In the genomic region with DNA sequence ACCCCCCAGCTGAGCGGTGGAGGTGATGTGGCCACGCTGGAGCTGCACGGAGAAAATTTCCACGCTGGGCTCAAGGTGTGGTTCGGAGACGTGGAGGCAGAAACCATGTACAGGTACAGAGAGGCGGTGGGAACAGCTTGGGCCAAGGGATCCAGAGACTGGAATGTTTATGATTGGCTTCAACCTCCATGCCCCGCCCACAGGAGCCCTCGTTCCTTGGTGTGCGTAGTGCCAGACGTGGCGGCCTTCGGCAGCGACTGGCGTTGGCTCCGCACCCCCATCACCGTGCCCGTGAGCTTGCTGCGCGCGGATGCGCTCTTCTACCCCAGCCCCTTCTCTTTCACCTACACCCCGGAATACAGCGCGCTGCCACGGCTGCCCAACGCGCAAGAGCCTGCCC, we compare ENCODE assay signal across 11 mouse cellular contexts. TPM values are rescaled to one million over a fixed set of nuclear protein-coding genes. Genes with fewer than 3 reads are reported as not detected.
DNase-seq lines count a peak whose midpoint lies in the region; ATAC-seq and TF ChIP-seq lines count a peak whose summit lies in the region.
"Had no signal": no experiment of that assay in that cellular context is flagged by ENCODE, and none has a peak within 500 bp of the region (broad histone marks: within the 10 kb centered on the region; RNA-seq: fewer than 3 reads in every experiment).

No protein-coding gene starts in this region.

- H3K4me1 ChIP-seq in lung, embryonic 16.5 days (replicated peaks; ENCODE audit: control insufficient read depth, insufficient read depth, low read length): peaks cover 8% of the 10 kb centered on the region; the same call in 1 of the 2 replicates
- H3K4me1 ChIP-seq in lung, adult 2 months (ENCODE audit: control insufficient read depth, insufficient read depth, low read length): peaks cover 7% of the 10 kb centered on the region
- 0 out of 2 replicates have a peak, but pooled peaks cover 5% of the 10 kb centered on the region for H3K4me1 ChIP-seq in forebrain, embryonic 13.5 days
- H3K4me1 ChIP-seq in limb, embryonic 11.5 days (ENCODE audit: control insufficient read depth, insufficient read depth, low read length): no peaks in the 10 kb centered on the region
- no peaks in the 10 kb centered on the region for H3K4me1 ChIP-seq in neural tube, embryonic 14.5 days (ENCODE audit: control insufficient read depth, insufficient read depth, low read length)

- no peaks in the 10 kb centered on the region for H3K27me3 ChIP-seq in lung, embryonic 16.5 days (ENCODE audit: control insufficient read depth, insufficient read depth, low read depth, low read length)
- peaks cover 41% of the 10 kb centered on the region for H3K27me3 ChIP-seq in forebrain, embryonic 13.5 days
- H3K27me3 ChIP-seq in limb, embryonic 11.5 days (ENCODE audit: control insufficient read depth, insufficient read depth, low read length): peaks cover 18% of the 10 kb centered on the region
- H3K27me3 ChIP-seq in neural tube, embryonic 14.5 days (ENCODE audit: control insufficient read depth, insufficient read depth, low read length): peaks cover 3% of the 10 kb centered on the region; the same call in 1 of the 2 replicates

- H3K4me3 ChIP-seq in lung, embryonic 16.5 days (ENCODE audit: low read length): 0 out of 2 replicates have a peak overlapping the region, but pooled peaks have one; percentile 5
- no peak overlapping the region for H3K4me3 ChIP-seq in lung, adult 2 months (replicated peaks; ENCODE audit: extremely low read depth, low read depth, low read length)
- peak overlapping the region; percentile 15; the same call in 1 of the 2 replicates for H3K4me3 ChIP-seq in forebrain, embryonic 13.5 days
- H3K4me3 ChIP-seq in limb, embryonic 11.5 days (ENCODE audit: low read depth, low read length): 0 out of 2 replicates have a peak overlapping the region, but pooled peaks have one; percentile 8
- H3K4me3 ChIP-seq in neural tube, embryonic 14.5 days (ENCODE audit: low read depth, low read length): no peak overlapping the region

- peak overlapping the region; percentile 40 for H3K4me2 ChIP-seq in lung, embryonic 16.5 days (ENCODE audit: low read depth, low read length)
- H3K4me2 ChIP-seq in forebrain, embryonic 13.5 days: peak overlapping the region; percentile 45
- peak overlapping the region; percentile 36 for H3K4me2 ChIP-seq in limb, embryonic 11.5 days (ENCODE audit: low read depth, severe bottlenecking)
- H3K4me2 ChIP-seq in neural tube, embryonic 14.5 days (ENCODE audit: low read depth, low read length): peak overlapping the region; percentile 14; the same call in 1 of the 2 replicates

- H3K27ac ChIP-seq in lung, embryonic 16.5 days (ENCODE audit: low read length): no peak overlapping the region
- H3K27ac ChIP-seq in forebrain, embryonic 13.5 days: no peak overlapping the region
- no peak overlapping the region for H3K27ac ChIP-seq in limb, embryonic 11.5 days (replicated peaks; ENCODE audit: low read depth, low read length)
- no peak overlapping the region for H3K27ac ChIP-seq in neural tube, embryonic 14.5 days (ENCODE audit: low read depth, low read length)

- WGBS in lung, embryonic 16.5 days: 15% methylated on average over 28 of the region's 28 CpGs
- WGBS in lung, adult 2 months: 23% methylated on average over 28 of the region's 28 CpGs
- 24% methylated on average over 28 of the region's 28 CpGs for WGBS in forebrain, embryonic 13.5 days
- WGBS in limb, embryonic 11.5 days: 24% methylated on average over 28 of the region's 28 CpGs
- WGBS in neural tube, embryonic 14.5 days: 26% methylated on average over 28 of the region's 28 CpGs

- no peak; the same call in 1 of the 2 replicates for TF ChIP-seq POLR2A in lung, adult 2 months (IDR thresholded peaks at IDR 0.05; ENCODE audit: borderline replicate concordance, extremely low read depth, low read depth, low read length)

- peak overlapping the region; percentile 50; the same call in 1 of the 2 replicates for H3K9ac ChIP-seq in lung, embryonic 16.5 days (ENCODE audit: low read length)
- peak overlapping the region; percentile 4; the same call in 1 of the 2 replicates for H3K9ac ChIP-seq in forebrain, embryonic 13.5 days
- peak overlapping the region; percentile 34 for H3K9ac ChIP-seq in limb, embryonic 11.5 days (ENCODE audit: low read length)
- H3K9ac ChIP-seq in neural tube, embryonic 14.5 days (replicated peaks; ENCODE audit: low read depth, low read length): no peak overlapping the region

- H3K9me3 ChIP-seq in lung, embryonic 16.5 days (ENCODE audit: control insufficient read depth, low read length): no peaks in the 10 kb centered on the region
- H3K9me3 ChIP-seq in forebrain, embryonic 13.5 days (replicated peaks): no peaks in the 10 kb centered on the region
- no peaks in the 10 kb centered on the region for H3K9me3 ChIP-seq in limb, embryonic 11.5 days (ENCODE audit: control insufficient read depth, low read length)
- no peaks in the 10 kb centered on the region for H3K9me3 ChIP-seq in neural tube, embryonic 14.5 days (ENCODE audit: control insufficient read depth, low read length)

- TF ChIP-seq CTCF in lung, adult 2 months (IDR thresholded peaks at IDR 0.05; ENCODE audit: insufficient read depth, low read length): no peak

- ATAC-seq in lung, embryonic 16.5 days (ENCODE audit: low read depth): peak; percentile 53
- no peak for ATAC-seq in forebrain, embryonic 13.5 days
- no peak for ATAC-seq in limb, embryonic 11.5 days (ENCODE audit: insufficient number of reproducible peaks, low FRiP score, low TSS enrichment, low read depth)
- ATAC-seq in neural tube, embryonic 14.5 days (ENCODE audit: low read depth): no peak
- ATAC-seq: inflammation-experienced regulatory T-cells, adult 6 months had no signal

- no peak for DNase-seq in lung, adult 2 months
- peak; percentile 36 for DNase-seq in limb, embryonic 11.5 days (ENCODE audit: low spot score)
- DNase-seq in embryo, embryonic 11 days: no peak
- DNase-seq in layer of hippocampus, postnatal 36 days: no peak
- no peak for DNase-seq in testis, postnatal 10 days (ENCODE audit: low spot score)
- DNase-seq: lung, postnatal 14 days; thymus, postnatal 25 days had no signal

- no peaks in the 10 kb centered on the region for H3K36me3 ChIP-seq in lung, embryonic 16.5 days (ENCODE audit: control insufficient read depth, insufficient read depth, low read length)
- H3K36me3 ChIP-seq in forebrain, embryonic 13.5 days (ENCODE audit: poor library complexity, severe bottlenecking): no peaks in the 10 kb centered on the region
- H3K36me3 ChIP-seq in limb, embryonic 11.5 days (ENCODE audit: control insufficient read depth, insufficient read depth, low read length): no peaks in the 10 kb centered on the region
- H3K36me3 ChIP-seq in neural tube, embryonic 14.5 days (ENCODE audit: control insufficient read depth, insufficient read depth, low read length): no peaks in the 10 kb centered on the region

RNA-seq across cellular contexts. Expression of a gene that starts 9.2 kb away (rescaled TPM):
- 46.8 and 54.9 TPM in 2 replicates for polyA plus RNA-seq in lung, embryonic 16.5 days (2015; fragmentation: Nextera tagmentation; extraction: Ambion mirVana)
- polyA plus RNA-seq in lung, adult 2 months (2012; rRNA removed): 78.0 and 80.1 TPM in 2 replicates
- 0.15 and 0.45 TPM in 2 replicates for polyA plus RNA-seq in forebrain, embryonic 13.5 days (2015; fragmentation: Nextera tagmentation; extraction: Ambion mirVana)
- 2.7 and 3.6 TPM in 2 replicates for polyA plus RNA-seq in limb, embryonic 11.5 days (2014; fragmentation: Nextera tagmentation; extraction: Ambion mirVana)
- polyA plus RNA-seq in neural tube, embryonic 14.5 days (2014; fragmentation: Nextera tagmentation; extraction: Ambion mirVana): 0.36 and 0.82 TPM in 2 replicates
- 10 to 100 TPM; 13.0 to 13.4 TPM for total RNA-seq in layer of hippocampus, postnatal 36 days (2021)

RNA-seq across cellular contexts. Expression of a gene that starts 11.2 kb away (rescaled TPM):
- 16.8 and 21.9 TPM in 2 replicates for polyA plus RNA-seq in lung, embryonic 16.5 days (2015; fragmentation: Nextera tagmentation; extraction: Ambion mirVana)
- 86.8 and 101 TPM in 2 replicates for polyA plus RNA-seq in lung, adult 2 months (2012; rRNA removed)
- not detected in 2 replicates for polyA plus RNA-seq in forebrain, embryonic 13.5 days (2015; fragmentation: Nextera tagmentation; extraction: Ambion mirVana)
- 0.04 and 0.16 TPM in 2 replicates for polyA plus RNA-seq in limb, embryonic 11.5 days (2014; fragmentation: Nextera tagmentation; extraction: Ambion mirVana)
- polyA plus RNA-seq in neural tube, embryonic 14.5 days (2014; fragmentation: Nextera tagmentation; extraction: Ambion mirVana): 0.11 and 0.17 TPM in 2 replicates
- total RNA-seq in layer of hippocampus, postnatal 36 days (2021): under 1 TPM; 0.35 to 0.46 TPM
- polyA plus RNA-seq: inflammation-experienced regulatory T-cells, adult 6 months had no signal

RNA-seq across cellular contexts. Expression of a gene that starts 25.3 kb away (rescaled TPM):
- 1.8 and 2.8 TPM in 2 replicates for polyA plus RNA-seq in lung, embryonic 16.5 days (2015; fragmentation: Nextera tagmentation; extraction: Ambion mirVana)
- polyA plus RNA-seq in lung, adult 2 months (2012; rRNA removed): 64.8 and 662 TPM in 2 replicates
- polyA plus RNA-seq in forebrain, embryonic 13.5 days (2015; fragmentation: Nextera tagmentation; extraction: Ambion mirVana): not detected in 2 replicates
- polyA plus RNA-seq in limb, embryonic 11.5 days (2014; fragmentation: Nextera tagmentation; extraction: Ambion mirVana): 0.43 and 0.76 TPM in 2 replicates
- polyA plus RNA-seq in neural tube, embryonic 14.5 days (2014; fragmentation: Nextera tagmentation; extraction: Ambion mirVana): not detected in 2 replicates
- 1 to 10 TPM in 1 of 2 experiments, under 1 TPM in 1; 0.85 to 1.4 TPM for total RNA-seq in layer of hippocampus, postnatal 36 days (2021)

RNA-seq across cellular contexts. Expression of a gene that starts 29.5 kb away (rescaled TPM):
- polyA plus RNA-seq in lung, embryonic 16.5 days (2015; fragmentation: Nextera tagmentation; extraction: Ambion mirVana): 226 and 247 TPM in 2 replicates
- polyA plus RNA-seq in lung, adult 2 months (2012; rRNA removed): 75.1 and 91.1 TPM in 2 replicates
- 7.9 and 8.6 TPM in 2 replicates for polyA plus RNA-seq in forebrain, embryonic 13.5 days (2015; fragmentation: Nextera tagmentation; extraction: Ambion mirVana)
- 22.6 and 23.6 TPM in 2 replicates for polyA plus RNA-seq in limb, embryonic 11.5 days (2014; fragmentation: Nextera tagmentation; extraction: Ambion mirVana)
- 3.6 and 7.1 TPM in 2 replicates for polyA plus RNA-seq in neural tube, embryonic 14.5 days (2014; fragmentation: Nextera tagmentation; extraction: Ambion mirVana)
- total RNA-seq in layer of hippocampus, postnatal 36 days (2021): 100 to 1,000 TPM; 102 to 129 TPM

RNA-seq across cellular contexts. Expression of a gene that starts 42.6 kb away (rescaled TPM):
- 59.9 and 62.3 TPM in 2 replicates for polyA plus RNA-seq in lung, embryonic 16.5 days (2015; fragmentation: Nextera tagmentation; extraction: Ambion mirVana)
- polyA plus RNA-seq in lung, adult 2 months (2012; rRNA removed): 89.8 and 133 TPM in 2 replicates
- polyA plus RNA-seq in forebrain, embryonic 13.5 days (2015; fragmentation: Nextera tagmentation; extraction: Ambion mirVana): 71.8 and 72.4 TPM in 2 replicates
- 52.6 and 53.6 TPM in 2 replicates for polyA plus RNA-seq in limb, embryonic 11.5 days (2014; fragmentation: Nextera tagmentation; extraction: Ambion mirVana)
- polyA plus RNA-seq in neural tube, embryonic 14.5 days (2014; fragmentation: Nextera tagmentation; extraction: Ambion mirVana): 88.9 and 96.3 TPM in 2 replicates
- total RNA-seq in layer of hippocampus, postnatal 36 days (2021): 10 to 100 TPM; 37.7 to 42.3 TPM

Comparison
In these comparisons a context has a peak if more than half of its experiments do, and no peak if none do; other contexts are left out.
1. H3K4me3 ChIP-seq: peak in lung, embryonic 16.5 days (single experiment), forebrain, embryonic 13.5 days (single experiment) and limb, embryonic 11.5 days (single experiment); none in lung, adult 2 months (single experiment) and neural tube, embryonic 14.5 days (single experiment).
2. RNA of a gene that starts 25.3 kb away (polyA plus RNA-seq): 64.8 to 662 TPM in lung, adult 2 months; 1.8 to 2.8 TPM in lung, embryonic 16.5 days, 0.43 to 0.76 TPM in limb, embryonic 11.5 days, not detected in neural tube, embryonic 14.5 days and not detected in forebrain, embryonic 13.5 days; every median in the first group is over 10 times any median in the second.
3. RNA of a gene that starts 9.2 kb away (polyA plus RNA-seq): 78.0 to 80.1 TPM in lung, adult 2 months and 46.8 to 54.9 TPM in lung, embryonic 16.5 days; 2.7 to 3.6 TPM in limb, embryonic 11.5 days, 0.36 to 0.82 TPM in neural tube, embryonic 14.5 days and 0.15 to 0.45 TPM in forebrain, embryonic 13.5 days; every median in the first group is over 10 times any median in the second.
4. RNA of a gene that starts 11.2 kb away (polyA plus RNA-seq): 86.8 to 101 TPM in lung, adult 2 months and 16.8 to 21.9 TPM in lung, embryonic 16.5 days; 0.11 to 0.17 TPM in neural tube, embryonic 14.5 days, 0.04 to 0.16 TPM in limb, embryonic 11.5 days and not detected in forebrain, embryonic 13.5 days; every median in the first group is over 10 times any median in the second.
5. Peak in every context shown above with its lines, with median percentiles within 50 percentile points of each other: H3K4me2 ChIP-seq.